Mouse (Mus musculus): ENCODE results near the gene Cox15.

DNA sequence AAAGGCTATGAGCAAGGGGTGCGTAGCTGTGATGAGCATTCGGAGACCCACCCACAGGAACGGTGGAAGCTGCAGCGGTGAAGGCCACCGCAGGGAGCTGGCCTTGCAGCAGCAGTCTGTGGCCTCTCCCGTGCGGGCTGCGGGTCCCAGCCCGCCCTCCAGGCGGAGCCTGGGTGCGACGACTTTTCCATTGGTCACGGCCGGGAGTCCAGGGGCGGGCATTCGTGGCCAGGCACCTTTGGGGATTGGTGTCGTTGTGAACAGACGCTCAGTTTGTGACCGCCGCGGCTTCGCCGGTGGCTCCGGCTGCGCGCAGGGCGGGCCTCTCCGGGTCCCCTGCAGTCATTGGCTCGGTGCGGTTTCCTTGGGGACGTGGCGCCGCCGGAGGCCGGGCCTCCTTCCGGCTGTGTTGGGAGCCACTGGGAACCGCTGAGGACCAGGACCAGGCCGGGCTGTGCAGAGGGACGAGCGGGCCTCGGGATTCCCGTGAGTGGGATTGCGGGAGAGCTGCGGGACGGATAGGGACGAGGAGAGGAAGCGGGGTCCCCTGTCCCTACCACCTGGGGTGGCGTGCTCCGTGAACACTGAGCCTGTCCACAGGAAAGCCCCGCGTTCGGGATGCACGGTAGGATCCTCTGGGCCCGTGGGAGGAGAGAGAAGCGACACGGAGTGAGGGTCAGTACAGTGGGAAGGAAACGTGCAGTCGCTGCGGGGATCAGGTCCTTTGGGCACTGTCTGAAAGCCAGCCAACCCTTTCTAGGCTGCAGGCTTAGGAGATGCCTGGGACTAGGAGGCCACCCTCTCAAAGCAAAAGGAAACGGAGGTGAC is 63.2 kb downstream of the Cox15 start, which contains the start of gene Entpd7:
- TF ChIP-seq MAFK (IDR thresholded peaks at IDR 0.05; ENCODE audit: borderline replicate concordance, low read depth, low read length) (no peak), JUND (IDR thresholded peaks at IDR 0.05; ENCODE audit: low read depth, low read length) (no peak), CTCF (IDR thresholded peaks at IDR 0.05 in 2 of 3, conservative IDR thresholded peaks at IDR 0.05 in 1 of 3; ENCODE audit: control insufficient read depth in 1 of 3, insufficient read depth in 1 of 3, low read depth in 2 of 3, low read length in 3 of 3, poor library complexity in 1 of 3, severe bottlenecking in 1 of 3) (0 out of 6 replicates have a peak, but pooled peaks of 1 of the 3 experiments have one; percentile 4), SIN3A (IDR thresholded peaks at IDR 0.05; ENCODE audit: low read length) (peak; percentile 95; the same call in 1 of the 2 replicates), ZKSCAN1 (IDR thresholded peaks at IDR 0.05; ENCODE audit: low read depth, low read length) (no peak), POLR2A (IDR thresholded peaks at IDR 0.05; ENCODE audit: control insufficient read depth in 1 of 2, insufficient read depth in 1 of 2, low read depth in 1 of 2, low read length in 2 of 2, poor library complexity in 1 of 2) (peak; percentile 86 to 93; a peak in 3 of 4 replicates), ZMIZ1 (IDR thresholded peaks at IDR 0.05; ENCODE audit: low read depth, low read length) (peak; percentile 87; the same call in 1 of the 2 replicates), HCFC1 (IDR thresholded peaks at IDR 0.05; ENCODE audit: low read depth, low read length) (peak; percentile 74; the same call in 1 of the 2 replicates), MAX (IDR thresholded peaks at IDR 0.05; ENCODE audit: low read length) (peak; percentile 36; the same call in 1 of the 2 replicates), CHD1 (IDR thresholded peaks at IDR 0.05; ENCODE audit: low read depth, low read length) (no peak), EP300 (IDR thresholded peaks at IDR 0.05; ENCODE audit: low read depth in 1 of 2, low read length in 2 of 2) (no peak), ZC3H11A (IDR thresholded peaks at IDR 0.05; ENCODE audit: low read depth, low read length) (no peak), ZNF384 (IDR thresholded peaks at IDR 0.05; ENCODE audit: low read depth, low read length) (no peak), RCOR1 (IDR thresholded peaks at IDR 0.05; ENCODE audit: low read depth, low read length) (no peak)
